Mouse (Mus musculus) stomach, embryonic 15.5 days (tissue): ENCODE results near the gene Nt5c3b. TPM values are rescaled to one million over a fixed set of nuclear protein-coding genes. Genes with fewer than 3 reads are reported as not detected.
A peak's percentile ranks its signal among the peaks of the same experiment; 100 is the strongest.

Source experiments
- ATAC-seq: fragments of 200-750 bp; cut with Nextera tagmentation; 2 replicates; pipeline ENCODE4 v1.8.0; 2017; ENCODE audit warnings: low read depth, moderate number of reproducible peaks, moderate TSS enrichment; ENCODE audit not compliant: insufficient read depth, low FRiP score
- H3K27ac ChIP-seq: fragments of 300-500 bp; sonication (generic); 2 replicates; pipeline ENCODE4 v1.5.1; 2015; ENCODE audit warnings: mild to moderate bottlenecking, inconsistent platforms
- H3K27me3 ChIP-seq: fragments of 300-500 bp; sonication (generic); replicated peaks from 2 replicates; pipeline ENCODE4 v1.6.1; 2015; ENCODE audit warnings: inconsistent platforms
- H3K36me3 ChIP-seq: fragments of 300-500 bp; sonication (generic); 2 replicates; pipeline ENCODE4 v1.6.1; 2015; ENCODE audit warnings: inconsistent platforms
- H3K4me1 ChIP-seq: fragments of 300-500 bp; sonication (generic); 2 replicates; pipeline ENCODE4 v1.6.1; 2015; ENCODE audit warnings: inconsistent platforms
- H3K4me2 ChIP-seq: fragments of 300-500 bp; sonication (generic); 2 replicates; pipeline ENCODE4 v1.6.1; 2015; ENCODE audit warnings: mild to moderate bottlenecking, inconsistent platforms
- H3K4me3 ChIP-seq: fragments of 300-500 bp; sonication (generic); replicated peaks from 2 replicates; pipeline ENCODE4 v1.5.1; 2015; ENCODE audit warnings: inconsistent platforms
- H3K9ac ChIP-seq: fragments of 300-500 bp; sonication (generic); 2 replicates; pipeline ENCODE4 v1.6.1; 2015; ENCODE audit warnings: inconsistent platforms
- H3K9me3 ChIP-seq: fragments of 300-500 bp; sonication (generic); 2 replicates; pipeline ENCODE4 v1.6.1; 2016; ENCODE audit warnings: inconsistent platforms
- whole genome bisulfite sequencing: fragments of 180-500 bp; shearing (Covaris S2); methylation state at CpG from one replicate; pipeline ENCODE4 v1.1.7; 2015; 5-methylcytosine and 5-hydroxymethylcytosine counted together
- polyA plus RNA-seq: library from polyadenylated mRNA; unstranded; fragments of >200 nt; fragmentation: Nextera tagmentation; extraction: Ambion mirVana; gene quantifications from 2 replicates; pipeline ENCODE4 v1.2.1, GENCODE M21; 2015

Gene Nt5c3b
- polyA plus RNA-seq, result 108 TPM in 2 replicates

DNA sequence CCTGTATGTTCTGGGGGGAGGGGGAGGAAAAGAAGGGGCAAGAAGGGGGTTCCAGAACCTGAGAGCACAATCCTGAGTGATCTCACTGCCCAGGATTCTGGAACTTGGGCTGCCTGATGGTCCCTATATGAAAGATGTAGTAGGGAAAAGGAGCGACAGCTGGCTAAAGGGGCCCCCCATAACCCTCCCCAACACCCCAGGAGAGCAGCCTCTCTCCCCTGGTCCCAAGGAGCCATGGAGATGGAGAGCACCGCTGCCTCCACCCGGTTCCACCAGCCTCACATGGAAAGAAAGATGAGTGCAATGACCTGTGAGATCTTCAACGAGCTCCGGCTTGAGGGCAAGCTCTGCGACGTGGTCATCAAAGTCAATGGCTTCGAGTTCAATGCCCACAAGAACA is at the start of gene Nt5c3b, which contains the start of gene Klhl10:
Gene Nt5c3b, minus strand, starts transcription at position 12 of the 400 bp plus-strand sequence.
Gene Klhl10, plus strand, starts transcription at position 121 of the 400 bp plus-strand sequence.
- Histone ChIP-seq H3K9ac (peak within 1 kb of the TSS; percentile 65), H3K9me3 (no peaks in the 10 kb centered on the region), H3K27me3 (no peaks in the 10 kb centered on the region), H3K36me3 (peaks cover 9% of the 10 kb centered on the region), H3K27ac (peak within 1 kb of the TSS; percentile 37; the same call in 1 of the 2 replicates), H3K4me3 (peak within 1 kb of the TSS; percentile 67), H3K4me1 (peaks cover 12% of the 10 kb centered on the region; the same call in 1 of the 2 replicates), H3K4me2 (peak within 1 kb of the TSS; percentile 76)
- 83% methylated on average over 8 of the region's 8 CpGs for WGBS
- no peak for ATAC-seq

DNA sequence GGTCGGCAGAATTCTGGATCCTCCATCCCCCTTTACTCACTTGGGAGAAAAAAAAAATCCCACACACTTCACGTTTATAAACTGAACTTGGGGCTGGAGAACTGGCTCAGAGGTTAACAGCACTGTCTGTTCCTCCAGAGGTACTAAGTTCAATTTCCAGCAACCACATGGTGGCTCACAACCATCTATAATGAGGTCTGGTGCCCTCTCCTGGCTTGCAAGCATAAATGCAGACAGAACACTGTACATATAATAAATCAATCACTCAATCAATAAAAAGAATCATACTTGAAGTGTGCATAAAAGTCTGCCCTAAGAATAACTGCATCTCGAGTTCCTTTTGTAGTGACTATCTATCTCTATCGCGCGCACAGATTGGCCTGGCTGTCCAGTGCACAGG is 49.3 kb upstream of the Nt5c3b start:
- Histone ChIP-seq H3K36me3 (peaks cover 68% of the 10 kb centered on the region), H3K9ac (no peak overlapping the region), H3K27ac (no peak overlapping the region), H3K4me2 (no peak overlapping the region), H3K4me3 (no peak overlapping the region), H3K9me3 (no peaks in the 10 kb centered on the region), H3K4me1 (no peaks in the 10 kb centered on the region), H3K27me3 (no peaks in the 10 kb centered on the region)
- 83% methylated on average over 6 of the region's 6 CpGs for WGBS
- no peak for ATAC-seq

DNA sequence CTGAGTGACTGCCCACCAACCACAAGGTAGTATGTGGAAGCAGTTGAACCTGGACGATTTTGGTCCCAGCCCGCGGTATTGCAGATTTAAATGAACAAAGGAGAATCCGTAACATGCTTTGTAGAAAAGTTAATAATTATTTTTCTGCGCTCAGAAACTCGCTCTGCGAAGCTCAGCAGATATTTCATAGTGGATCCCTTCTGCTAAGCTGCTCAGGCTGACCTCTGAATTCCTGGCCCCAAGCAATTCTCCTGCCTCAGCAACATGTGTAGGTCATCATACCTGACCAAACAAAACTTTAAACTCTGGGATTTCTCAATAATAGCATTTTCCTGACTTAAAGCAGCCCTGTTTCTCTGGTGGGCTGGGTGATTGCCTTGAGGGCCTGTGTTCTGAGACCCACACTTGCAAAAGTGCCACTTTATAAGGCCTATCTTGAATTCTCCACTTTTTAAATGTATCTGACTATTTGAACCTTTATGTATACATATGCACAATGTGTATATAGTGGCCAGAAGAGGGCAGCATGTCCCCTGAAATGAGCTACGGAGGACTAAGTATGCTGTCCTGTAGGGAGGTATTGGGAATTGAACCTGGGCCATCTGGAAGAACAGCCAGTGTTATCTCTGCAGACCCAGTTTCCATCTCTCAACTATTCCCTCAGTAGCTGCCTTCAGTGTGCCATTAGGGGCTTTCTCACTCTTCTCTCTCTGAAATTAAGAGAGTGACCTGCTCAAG is 44.4 kb upstream of the Nt5c3b start:
- 78% methylated on average over 8 of the region's 8 CpGs for WGBS
- Histone ChIP-seq H3K27me3 (no peaks in the 10 kb centered on the region), H3K9ac (no peak overlapping the region), H3K4me1 (no peaks in the 10 kb centered on the region), H3K36me3 (peaks cover 68% of the 10 kb centered on the region), H3K9me3 (no peaks in the 10 kb centered on the region), H3K4me2 (no peak overlapping the region), H3K4me3 (no peak overlapping the region), H3K27ac (no peak overlapping the region)
- ATAC-seq, result no peak

DNA sequence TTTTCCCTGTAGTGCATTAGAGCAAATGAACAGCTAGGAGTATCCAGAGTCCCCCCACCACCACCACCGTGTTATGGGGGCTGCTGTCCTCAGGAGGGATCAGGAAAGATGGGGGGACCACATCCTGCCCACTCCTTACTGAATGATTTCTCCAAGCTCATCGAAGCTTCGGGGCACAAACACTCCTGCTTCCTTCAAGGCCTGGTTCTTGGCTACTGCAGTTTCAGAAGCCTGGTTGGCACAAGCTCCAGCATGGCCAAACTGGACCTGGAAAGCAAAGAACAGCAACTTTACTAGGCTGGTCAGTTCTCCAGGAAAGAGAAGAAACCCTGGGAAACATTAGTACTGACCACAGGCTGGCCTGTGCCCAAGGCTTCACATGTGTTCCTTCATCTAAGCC is 42.9 kb upstream of the Nt5c3b start:
- Histone ChIP-seq H3K4me2 (no peak overlapping the region), H3K9ac (no peak overlapping the region), H3K4me3 (no peak overlapping the region), H3K27me3 (no peaks in the 10 kb centered on the region), H3K9me3 (no peaks in the 10 kb centered on the region), H3K27ac (no peak overlapping the region), H3K36me3 (peaks cover 60% of the 10 kb centered on the region), H3K4me1 (no peaks in the 10 kb centered on the region)
- ATAC-seq, result no peak
- 88% methylated on average over 3 of the region's 3 CpGs for WGBS

DNA sequence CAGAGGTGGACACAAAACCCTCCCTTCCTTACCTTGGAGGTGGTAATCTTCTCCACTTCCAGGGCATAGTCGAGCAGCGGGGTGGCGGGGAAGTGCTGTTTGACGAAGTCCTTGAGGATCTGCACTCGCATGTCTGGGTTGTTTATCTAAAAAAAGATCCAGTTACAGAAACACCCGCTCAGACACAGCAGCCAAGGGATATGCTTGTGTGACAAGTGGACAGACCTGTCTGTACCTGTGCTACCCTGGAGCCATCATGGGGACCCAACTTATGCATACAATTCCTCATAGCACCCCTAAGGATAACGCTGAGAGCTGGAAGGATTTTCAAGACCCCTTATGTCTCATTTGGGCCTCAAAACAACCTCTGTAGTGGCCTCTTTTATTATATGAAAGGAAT is 37.5 kb upstream of the Nt5c3b start:
- WGBS, result 54% methylated on average over 7 of the region's 7 CpGs
- Histone ChIP-seq H3K4me3 (no peak overlapping the region), H3K27ac (no peak overlapping the region), H3K4me2 (no peak overlapping the region), H3K36me3 (peaks cover 40% of the 10 kb centered on the region), H3K9ac (no peak overlapping the region), H3K9me3 (no peaks in the 10 kb centered on the region), H3K27me3 (no peaks in the 10 kb centered on the region), H3K4me1 (no peaks in the 10 kb centered on the region)
- ATAC-seq, result no peak

DNA sequence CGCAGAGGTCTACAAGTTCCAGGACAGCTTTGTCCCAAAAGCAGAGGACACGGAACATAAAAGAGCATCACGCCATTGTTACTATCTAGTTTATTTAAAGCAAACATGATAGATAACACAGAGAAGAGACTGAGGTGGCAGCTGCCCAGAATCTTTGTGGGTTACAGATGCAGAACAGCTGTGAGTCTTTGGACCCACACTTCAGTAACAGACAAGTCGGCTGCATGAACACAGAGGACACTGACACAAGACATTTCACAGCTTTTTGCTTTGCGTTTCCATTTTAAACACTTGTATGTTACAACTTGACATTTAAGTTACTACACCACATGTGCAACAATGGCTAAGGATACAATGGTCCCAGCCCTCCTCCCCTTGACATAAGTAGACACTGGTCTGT is 34.7 kb upstream of the Nt5c3b start:
- Histone ChIP-seq H3K4me1 (peaks cover 1% of the 10 kb centered on the region; the same call in 1 of the 2 replicates), H3K36me3 (peaks cover 15% of the 10 kb centered on the region), H3K27me3 (no peaks in the 10 kb centered on the region), H3K27ac (no peak overlapping the region), H3K9me3 (no peaks in the 10 kb centered on the region), H3K9ac (no peak overlapping the region), H3K4me3 (no peak overlapping the region), H3K4me2 (no peak overlapping the region)
- no peak for ATAC-seq
- 90% methylated on average over 5 of the region's 5 CpGs for WGBS

DNA sequence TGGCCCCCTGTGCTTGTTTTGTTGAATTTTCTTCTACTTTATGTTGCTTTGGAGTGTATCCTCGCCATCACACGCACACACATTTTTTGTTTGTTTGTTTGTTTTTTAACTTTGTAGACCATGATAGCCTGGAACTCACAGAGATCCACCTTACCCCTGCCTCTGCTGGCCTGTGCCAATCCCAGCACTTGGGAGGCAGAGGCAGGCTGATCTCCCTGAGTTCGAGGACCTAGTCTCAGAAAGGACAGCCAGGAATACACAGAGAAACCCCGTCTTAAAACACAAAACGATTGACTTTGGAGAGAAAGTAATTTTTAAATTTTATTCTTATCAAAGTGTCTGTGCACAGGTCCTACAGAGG is 31.3 kb upstream of the Nt5c3b start:
- Histone ChIP-seq H3K9me3 (no peaks in the 10 kb centered on the region), H3K36me3 (peaks cover 3% of the 10 kb centered on the region; the same call in 1 of the 2 replicates), H3K4me2 (peak overlapping the region; percentile 31; the same call in 1 of the 2 replicates), H3K27me3 (no peaks in the 10 kb centered on the region), H3K27ac (no peak overlapping the region), H3K9ac (no peak overlapping the region), H3K4me3 (peak overlapping the region; percentile 65), H3K4me1 (peaks cover 7% of the 10 kb centered on the region)
- WGBS, result 33% methylated on average over 5 of the region's 5 CpGs
- peak; percentile 19; the same call in 1 of the 2 replicates for ATAC-seq

DNA sequence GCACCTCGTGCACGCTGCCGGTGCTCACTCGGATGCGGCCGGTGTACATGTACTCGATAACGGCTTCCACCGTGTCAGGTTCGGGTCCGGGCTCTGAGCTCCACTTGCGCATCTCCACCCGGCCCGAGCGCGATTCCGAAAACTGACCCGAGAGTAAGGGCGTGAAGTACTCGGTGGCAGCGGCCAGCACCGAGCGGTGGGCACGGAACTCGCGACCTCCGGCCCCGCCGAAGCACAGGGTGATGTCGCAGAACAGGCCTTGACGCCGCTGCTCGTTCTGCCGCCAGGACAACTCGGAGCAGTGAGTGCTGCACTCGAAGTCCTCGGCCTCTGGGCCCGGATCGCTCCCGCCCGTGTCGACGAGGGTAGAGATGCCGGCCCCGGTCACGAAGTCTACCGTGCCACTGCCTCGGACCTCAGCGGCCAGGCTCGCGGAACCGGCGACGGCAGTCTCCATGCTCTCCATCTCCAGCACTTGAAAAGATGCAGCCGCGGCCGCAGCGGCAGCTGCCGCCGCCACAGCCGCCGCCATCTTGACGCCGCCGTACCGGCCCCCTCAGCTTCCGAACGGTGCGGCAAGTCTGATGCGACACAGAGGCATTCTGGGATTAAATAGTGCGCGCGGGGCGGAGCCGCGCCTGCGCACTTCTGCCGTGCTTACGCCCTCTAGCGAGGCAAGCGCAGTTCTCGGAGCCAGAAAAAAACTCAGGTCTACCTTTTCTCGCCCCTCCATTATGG is 30.8 kb upstream of the Nt5c3b start, which contains the start of gene Klhl11:
Gene Klhl11, minus strand, starts transcription at position 545 of the 738 bp plus-strand sequence.
- peak within 1 kb of the TSS; percentile 67 for H3K9ac ChIP-seq
- H3K4me3 ChIP-seq, result peak within 1 kb of the TSS; percentile 65
- H3K4me2 ChIP-seq, result peak within 1 kb of the TSS; percentile 89
- H3K27ac ChIP-seq, result peak within 1 kb of the TSS; percentile 45; the same call in 1 of the 2 replicates
- H3K27me3 ChIP-seq, result no peaks in the 10 kb centered on the region
- WGBS, result under 1% methylated on average over 83 of the region's 83 CpGs
- H3K9me3 ChIP-seq, result no peaks in the 10 kb centered on the region
- H3K4me1 ChIP-seq, result peaks cover 7% of the 10 kb centered on the region
- H3K36me3 ChIP-seq, result 0 out of 2 replicates have a peak, but pooled peaks cover 3% of the 10 kb centered on the region
- ATAC-seq, result peak; percentile 90

DNA sequence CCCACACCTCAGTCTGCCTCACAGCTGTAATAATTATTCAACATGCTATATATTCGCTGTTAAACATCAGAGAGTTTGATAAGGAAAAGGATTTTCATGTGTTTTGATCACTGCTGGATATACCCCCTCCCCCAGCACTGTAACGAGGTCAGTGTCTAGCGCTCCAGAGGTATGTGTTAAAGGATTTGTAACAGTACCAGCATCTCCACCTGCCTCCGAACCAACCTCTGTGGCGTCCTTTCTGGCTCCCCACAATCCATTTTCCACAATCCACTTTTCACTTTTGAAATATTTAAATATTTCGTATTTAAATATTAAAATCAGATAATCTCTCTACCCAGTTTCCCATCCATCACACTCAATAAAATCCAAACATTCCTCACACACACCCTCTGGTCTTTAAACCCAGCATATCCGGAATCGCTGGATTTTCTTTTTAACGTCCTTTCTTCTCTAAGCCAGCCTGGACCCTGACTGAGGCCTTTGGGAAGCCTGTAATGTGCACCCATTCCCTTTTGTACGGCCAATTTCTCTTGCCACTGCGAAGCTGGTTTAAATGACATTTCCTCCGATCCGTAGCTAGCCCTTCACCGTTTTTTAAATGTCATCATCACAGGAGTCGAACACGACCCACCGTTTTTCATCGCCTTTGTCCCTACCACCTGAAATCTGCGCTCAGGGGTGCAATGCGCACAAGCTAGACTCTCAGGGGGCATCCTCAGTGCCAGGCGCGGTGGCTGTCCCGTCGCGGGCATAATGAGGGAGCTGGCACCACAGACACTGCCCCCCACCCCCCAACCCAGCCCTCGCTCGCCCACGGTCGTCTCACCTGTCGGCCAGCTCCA is 30.0 kb upstream of the Nt5c3b start:
- Histone ChIP-seq H3K4me1 (peaks cover 7% of the 10 kb centered on the region), H3K9me3 (no peaks in the 10 kb centered on the region), H3K4me2 (peak overlapping the region; percentile 89), H3K36me3 (0 out of 2 replicates have a peak, but pooled peaks cover 5% of the 10 kb centered on the region), H3K4me3 (peak overlapping the region; percentile 65), H3K27ac (no peak overlapping the region; the same call in 1 of the 2 replicates), H3K27me3 (no peaks in the 10 kb centered on the region), H3K9ac (peak overlapping the region; percentile 67)
- WGBS, result 3% methylated on average over 30 of the region's 30 CpGs
- 0 out of 2 replicates have a peak, but pooled peaks have one; percentile 4 for ATAC-seq

DNA sequence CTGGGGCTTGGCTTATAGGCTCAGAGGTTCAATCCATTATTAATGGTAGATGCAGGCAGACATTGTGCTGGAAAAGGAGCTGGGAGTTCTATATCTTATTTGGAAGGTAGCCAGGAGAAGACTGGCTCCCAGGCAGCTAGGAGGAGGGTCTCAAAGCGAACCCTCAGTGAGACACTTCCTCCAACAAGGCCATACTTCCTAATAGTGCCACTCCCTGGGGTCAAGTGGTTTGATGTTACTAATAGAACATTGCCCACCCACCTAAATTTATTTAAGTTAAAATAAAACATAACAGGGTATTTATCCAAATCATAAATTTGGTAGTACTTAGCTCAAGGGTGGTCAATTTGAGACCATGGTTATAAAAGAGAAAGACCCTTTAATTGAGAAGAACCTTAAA is 24.2 kb upstream of the Nt5c3b start:
- H3K4me2 ChIP-seq, result no peak overlapping the region
- no peaks in the 10 kb centered on the region for H3K27me3 ChIP-seq
- H3K9me3 ChIP-seq, result no peaks in the 10 kb centered on the region
- H3K36me3 ChIP-seq, result peaks cover 15% of the 10 kb centered on the region; the same call in 1 of the 2 replicates
- WGBS, result 64% methylated on average over 1 of the region's 1 CpGs
- no peak overlapping the region for H3K27ac ChIP-seq
- H3K4me1 ChIP-seq, result peaks cover 2% of the 10 kb centered on the region
- ATAC-seq, result no peak
- H3K4me3 ChIP-seq, result no peak overlapping the region
- no peak overlapping the region for H3K9ac ChIP-seq

DNA sequence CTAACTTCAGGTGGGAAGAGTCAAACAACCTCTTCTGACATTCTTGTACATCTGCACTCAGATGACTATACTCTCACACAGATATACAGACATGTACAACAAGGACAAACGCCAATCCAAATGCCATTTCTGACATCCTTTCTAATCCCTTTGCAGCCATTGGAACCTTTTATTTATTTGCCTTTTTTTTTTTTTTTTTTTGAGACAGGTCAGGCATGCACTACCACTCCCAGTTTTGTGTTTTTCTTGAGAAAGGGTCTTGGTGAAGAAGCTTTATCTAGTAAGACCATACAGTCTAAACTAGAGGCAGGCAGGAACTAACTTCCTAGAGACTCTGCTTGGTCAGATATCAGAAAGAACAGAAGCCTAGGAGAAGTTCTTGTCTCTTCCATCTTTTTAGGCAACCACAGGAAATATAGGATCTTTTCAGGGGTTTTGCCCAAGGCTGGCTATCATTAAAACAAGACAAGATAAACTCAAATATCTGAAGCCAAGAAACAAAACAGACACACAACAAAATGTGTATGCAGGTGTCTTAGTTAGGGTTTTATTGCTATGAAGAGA is 23.7 kb upstream of the Nt5c3b start:
- no peak overlapping the region for H3K9ac ChIP-seq
- ATAC-seq, result no peak
- H3K4me3 ChIP-seq, result no peak overlapping the region
- H3K9me3 ChIP-seq, result no peaks in the 10 kb centered on the region
- no peak overlapping the region for H3K27ac ChIP-seq
- WGBS, result 82% methylated on average over 1 of the region's 1 CpGs
- peaks cover 15% of the 10 kb centered on the region for H3K36me3 ChIP-seq
- no peaks in the 10 kb centered on the region for H3K27me3 ChIP-seq
- no peak overlapping the region for H3K4me2 ChIP-seq
- H3K4me1 ChIP-seq, result no peaks in the 10 kb centered on the region; the same call in 1 of the 2 replicates
